Mouse (Mus musculus) embryonic facial prominence, embryonic 11.5 days (tissue): Measurements from ENCODE around the gene Ddx18. TPM values are rescaled to one million over a fixed set of nuclear protein-coding genes. Genes with fewer than 3 reads are reported as not detected.

Source experiments
- ATAC-seq: fragments of 200-750 bp; cut with Nextera tagmentation; replicated peaks from 2 replicates; pipeline ENCODE4 v1.8.0; 2017; ENCODE audit warnings: low read depth; ENCODE audit not compliant: insufficient number of reproducible peaks, low FRiP score, low TSS enrichment
- DNase-seq: peaks from one replicate; pipeline ENCODE4 v3.0.0-alpha.2; 2015; ENCODE audit warnings: low spot score
- H3K27ac ChIP-seq: fragments of 300-500 bp; sonication (generic); replicated peaks from 2 replicates; pipeline ENCODE4 v1.5.1; 2014; ENCODE audit warnings: mild to moderate bottlenecking, low read depth, low read length, control low read depth
- H3K27me3 ChIP-seq: fragments of 300-500 bp; sonication (generic); 2 replicates; pipeline ENCODE4 v1.6.1; 2014; ENCODE audit warnings: mild to moderate bottlenecking, low read length, moderate library complexity, mixed read lengths; ENCODE audit not compliant: control insufficient read depth, insufficient read depth
- H3K36me3 ChIP-seq: fragments of 300-500 bp; sonication (generic); replicated peaks from 2 replicates; pipeline ENCODE4 v1.6.1; 2014; ENCODE audit warnings: low read depth, mild to moderate bottlenecking, low read length, moderate library complexity, mixed read lengths; ENCODE audit not compliant: control insufficient read depth, insufficient read depth
- H3K4me1 ChIP-seq: fragments of 300-500 bp; sonication (generic); 2 replicates; pipeline ENCODE4 v1.6.1; 2014; ENCODE audit warnings: low read length, mixed read lengths; ENCODE audit not compliant: control insufficient read depth, insufficient read depth
- H3K4me2 ChIP-seq: fragments of 300-500 bp; sonication (generic); 2 replicates; pipeline ENCODE4 v1.6.1; 2014; ENCODE audit warnings: low read depth, mild to moderate bottlenecking, control low read depth, low read length, moderate library complexity
- H3K4me3 ChIP-seq: fragments of 300-500 bp; sonication (generic); 2 replicates; pipeline ENCODE4 v1.5.1; 2014; ENCODE audit warnings: low read depth, low read length, control low read depth
- H3K9ac ChIP-seq: fragments of 300-500 bp; sonication (generic); replicated peaks from 2 replicates; pipeline ENCODE4 v1.6.1; 2014; ENCODE audit warnings: mild to moderate bottlenecking, control low read depth, low read length
- H3K9me3 ChIP-seq: fragments of 300-500 bp; sonication (generic); replicated peaks from 2 replicates; pipeline ENCODE4 v1.6.1; 2016; ENCODE audit warnings: mild to moderate bottlenecking, low read length, inconsistent platforms, mixed read lengths; ENCODE audit not compliant: control insufficient read depth
- WGBS: fragments of 180-500 bp; shearing (Covaris S2); extraction: QIAGEN DNeasy Blood & Tissue Kit; methylation state at CpG from one replicate; pipeline ENCODE4 v1.1.7; 2014; 5-methylcytosine and 5-hydroxymethylcytosine counted together
- polyA plus RNA-seq: library from polyadenylated mRNA; unstranded; fragments of >200 nt; fragmentation: Nextera tagmentation; extraction: Ambion mirVana; gene quantifications from 2 replicates; pipeline ENCODE4 v1.2.1, GENCODE M21; 2014

Gene Ddx18
- polyA plus RNA-seq, 1 experiment from 2014 or later = 95.9 TPM

DNA sequence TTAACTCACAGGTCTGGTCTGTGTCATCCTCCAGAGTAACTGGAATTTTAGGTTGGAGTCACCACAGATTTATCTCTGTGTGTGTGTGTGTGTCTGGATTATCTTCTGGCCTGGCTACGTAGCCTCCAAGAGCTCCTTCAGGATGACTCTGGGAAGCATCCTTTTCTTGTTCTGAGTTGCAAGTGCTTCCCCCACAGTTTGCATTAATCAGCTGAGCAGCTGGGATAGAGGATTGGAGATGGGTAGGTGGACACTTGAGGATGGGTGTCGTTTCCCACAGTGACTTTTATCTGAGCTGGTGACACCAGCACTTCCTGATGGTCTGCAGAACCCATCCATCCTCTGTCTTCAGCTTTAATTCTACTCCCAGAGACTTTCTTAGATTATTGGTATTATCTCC is 20.9 kb downstream of the Ddx18 start:
- Histone ChIP-seq H3K9ac (no peak overlapping the region), H3K27ac (no peak overlapping the region), H3K9me3 (no peaks in the 10 kb centered on the region), H3K4me2 (no peak overlapping the region), H3K4me3 (no peak overlapping the region), H3K4me1 (no peaks in the 10 kb centered on the region), H3K27me3 (no peaks in the 10 kb centered on the region), H3K36me3 (no peaks in the 10 kb centered on the region)
- ATAC-seq (no peak), DNase-seq (no peak)
- WGBS = 72% methylated on average over 2 of the region's 2 CpGs

DNA sequence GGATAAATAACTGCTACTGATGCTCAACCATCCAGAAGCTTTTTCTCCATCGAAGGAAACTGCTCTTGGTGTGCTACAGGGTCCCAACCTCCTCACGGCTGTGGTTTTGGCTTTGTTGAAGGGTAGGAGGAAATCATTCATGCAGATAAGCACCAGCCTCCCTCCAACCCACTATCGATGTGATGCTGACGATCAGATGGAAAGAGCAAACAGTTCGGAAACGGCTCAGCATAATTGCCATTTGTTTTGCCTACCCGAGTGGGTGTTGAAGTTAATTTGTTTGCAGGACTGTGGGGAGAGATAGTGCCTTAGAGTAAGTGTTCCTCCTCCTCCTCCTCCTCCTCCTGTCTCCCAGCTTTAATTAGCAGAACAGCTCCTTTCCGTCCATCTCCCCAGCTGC is 27.4 kb downstream of the Ddx18 start:
- Histone ChIP-seq H3K4me1 (no peaks in the 10 kb centered on the region), H3K36me3 (no peaks in the 10 kb centered on the region), H3K27me3 (no peaks in the 10 kb centered on the region), H3K4me3 (no peak overlapping the region), H3K9ac (no peak overlapping the region), H3K4me2 (no peak overlapping the region), H3K27ac (no peak overlapping the region), H3K9me3 (no peaks in the 10 kb centered on the region)
- DNase-seq (no peak), ATAC-seq (no peak)
- WGBS = 84% methylated on average over 8 of the region's 8 CpGs

GRCm38 (mm10) chr1:121531439-121531838 is 36.4 kb downstream of the Ddx18 start:
- H3K9me3 ChIP-seq = no peaks in the 10 kb centered on the region
- no peak overlapping the region for H3K9ac ChIP-seq
- no peak for ATAC-seq
- H3K4me2 ChIP-seq = no peak overlapping the region
- peaks cover 9% of the 10 kb centered on the region for H3K27me3 ChIP-seq
- no peaks in the 10 kb centered on the region; the same call in 1 of the 2 replicates for H3K4me1 ChIP-seq
- H3K36me3 ChIP-seq = no peaks in the 10 kb centered on the region
- WGBS = 75% methylated on average over 7 of the region's 7 CpGs
- no peak overlapping the region for H3K4me3 ChIP-seq
- no peak for DNase-seq
- no peak overlapping the region for H3K27ac ChIP-seq

- ATAC-seq = no peak
- 87% methylated on average over 6 of the region's 6 CpGs for WGBS
Observed at GRCm38 (mm10) chr1:121529286-121529685, 38.5 kb downstream of the Ddx18 start.

GRCm38 (mm10) chr1:121528399-121528720 is 39.4 kb downstream of the Ddx18 start, which contains the start of gene Htr5b:
Htr5b (minus strand) TSS chr1:121528465.
- H3K4me3 ChIP-seq = peak within 1 kb of the TSS; percentile 31
- H3K27ac ChIP-seq = no peak within 1 kb of the TSS
- no peak within 1 kb of the TSS for H3K9ac ChIP-seq
- peak; percentile 83 for DNase-seq
- H3K36me3 ChIP-seq = no peaks in the 10 kb centered on the region
- peak; percentile 97 for ATAC-seq
- no peaks in the 10 kb centered on the region; the same call in 1 of the 2 replicates for H3K4me1 ChIP-seq
- H3K4me2 ChIP-seq = peak within 1 kb of the TSS; percentile 47
- H3K27me3 ChIP-seq = peaks cover 9% of the 10 kb centered on the region
- WGBS = 6% methylated on average over 11 of the region's 11 CpGs
- no peaks in the 10 kb centered on the region for H3K9me3 ChIP-seq

More at GRCm38 (mm10) chr1:121529286-121529685, 38.5 kb downstream of the Ddx18 start:
- Histone ChIP-seq H3K27me3 (peaks cover 9% of the 10 kb centered on the region), H3K4me2 (no peak overlapping the region), H3K27ac (no peak overlapping the region), H3K9me3 (no peaks in the 10 kb centered on the region), H3K4me1 (no peaks in the 10 kb centered on the region; the same call in 1 of the 2 replicates), H3K4me3 (no peak overlapping the region), H3K36me3 (no peaks in the 10 kb centered on the region), H3K9ac (no peak overlapping the region)
- no peak for DNase-seq

- Histone ChIP-seq H3K36me3 (no peaks in the 10 kb centered on the region), H3K9me3 (no peaks in the 10 kb centered on the region), H3K4me3 (peak overlapping the region; percentile 31), H3K4me2 (peak overlapping the region; percentile 47), H3K9ac (no peak overlapping the region), H3K27ac (no peak overlapping the region), H3K27me3 (peaks cover 9% of the 10 kb centered on the region), H3K4me1 (no peaks in the 10 kb centered on the region; the same call in 1 of the 2 replicates)
- ATAC-seq (peak; percentile 45; the same call in 1 of the 2 replicates), DNase-seq (peak; percentile 41)
- 12% methylated on average over 55 of the region's 55 CpGs for WGBS
Observed at GRCm38 (mm10) chr1:121527600-121528398, 40.0 kb downstream of the Ddx18 start.

DNA sequence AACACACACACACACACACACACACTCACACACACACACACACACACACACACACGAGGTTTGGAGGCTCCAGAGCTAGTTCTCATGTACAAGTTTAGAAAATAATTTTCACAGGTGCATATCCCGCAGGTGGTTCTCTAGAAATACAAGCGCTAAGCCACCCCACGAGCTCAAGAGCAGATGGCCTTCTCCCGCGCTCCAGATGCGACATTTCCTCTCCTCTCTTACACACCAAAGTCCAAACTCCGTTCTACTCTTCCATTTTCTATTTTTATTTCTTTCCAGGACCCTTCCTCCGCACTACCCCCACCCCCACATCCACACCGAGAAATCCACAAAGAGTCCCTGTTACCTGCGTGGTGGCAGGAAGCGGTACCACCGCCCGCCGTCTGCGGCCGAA is 40.7 kb downstream of the Ddx18 start:
- Histone ChIP-seq H3K4me3 (no peak overlapping the region), H3K27me3 (peaks cover 9% of the 10 kb centered on the region)

GRCm38 (mm10) chr1:121518609-121519008 is 49.2 kb downstream of the Ddx18 start:
- 83% methylated on average over 1 of the region's 1 CpGs for WGBS
- no peak overlapping the region for H3K27ac ChIP-seq
- no peaks in the 10 kb centered on the region for H3K4me1 ChIP-seq
- DNase-seq (no peak), ATAC-seq (no peak)
- H3K27me3 ChIP-seq = no peaks in the 10 kb centered on the region
- no peak overlapping the region for H3K4me2 ChIP-seq
- H3K36me3 ChIP-seq = no peaks in the 10 kb centered on the region
- no peak overlapping the region for H3K4me3 ChIP-seq
- H3K9ac ChIP-seq = no peak overlapping the region
- H3K9me3 ChIP-seq = no peaks in the 10 kb centered on the region

More for the DNA sequence above, 40.7 kb downstream of the Ddx18 start:
- 57% methylated on average over 17 of the region's 17 CpGs for WGBS
- H3K4me2 ChIP-seq = no peak overlapping the region; the same call in 1 of the 2 replicates
- no peak overlapping the region for H3K27ac ChIP-seq
- H3K4me1 ChIP-seq = no peaks in the 10 kb centered on the region; the same call in 1 of the 2 replicates
- DNase-seq = no peak
- H3K9ac ChIP-seq = no peak overlapping the region
- no peaks in the 10 kb centered on the region for H3K36me3 ChIP-seq
- ATAC-seq = no peak
- H3K9me3 ChIP-seq = no peaks in the 10 kb centered on the region
